Mouse (Mus musculus) midbrain, embryonic 11.5 days (tissue): ENCODE results near the gene Cfdp1. TPM values are rescaled to one million over a fixed set of nuclear protein-coding genes. Genes with fewer than 3 reads are reported as not detected.

Experiments used
- ATAC-seq: fragments of 200-750 bp; cut with Nextera tagmentation; 2 replicates; pipeline ENCODE4 v1.8.0; 2017; ENCODE audit warnings: moderate TSS enrichment, moderate library complexity; ENCODE audit not compliant: low FRiP score
- DNase-seq: peaks from one replicate; pipeline ENCODE4 v3.0.0; 2015; ENCODE audit warnings: low spot score; ENCODE audit errors: missing footprints
- H3K27ac ChIP-seq: fragments of 300-500 bp; sonication (generic); 2 replicates; pipeline ENCODE4 v1.5.1; 2014; ENCODE audit warnings: low read depth, low read length
- H3K27me3 ChIP-seq: fragments of 300-500 bp; sonication (generic); 2 replicates; pipeline ENCODE4 v1.6.1; 2014; ENCODE audit warnings: mild to moderate bottlenecking, low read length, moderate library complexity, mixed read lengths; ENCODE audit not compliant: control insufficient read depth, insufficient read depth
- H3K36me3 ChIP-seq: fragments of 300-500 bp; sonication (generic); 2 replicates; pipeline ENCODE4 v1.6.1; 2014; ENCODE audit warnings: mild to moderate bottlenecking, low read length, moderate library complexity, mixed read lengths; ENCODE audit not compliant: control insufficient read depth, insufficient read depth
- H3K4me1 ChIP-seq: fragments of 300-500 bp; sonication (generic); 2 replicates; pipeline ENCODE4 v1.6.1; 2014; ENCODE audit warnings: low read length; ENCODE audit not compliant: control insufficient read depth, insufficient read depth
- H3K4me2 ChIP-seq: fragments of 300-500 bp; sonication (generic); 2 replicates; pipeline ENCODE4 v1.6.1; 2014; ENCODE audit warnings: mild to moderate bottlenecking, moderate library complexity
- H3K4me3 ChIP-seq: fragments of 300-500 bp; sonication (generic); 2 replicates; pipeline ENCODE4 v1.5.1; 2014; ENCODE audit warnings: low read depth, low read length
- H3K9ac ChIP-seq: fragments of 300-500 bp; sonication (generic); 2 replicates; pipeline ENCODE4 v1.6.1; 2014; ENCODE audit warnings: low read length
- H3K9me3 ChIP-seq: fragments of 300-500 bp; sonication (generic); 2 replicates; pipeline ENCODE4 v1.6.1; 2016; ENCODE audit warnings: low read length; ENCODE audit not compliant: control insufficient read depth
- WGBS: fragments of 180-500 bp; shearing (Covaris S2); extraction: QIAGEN DNeasy Blood & Tissue Kit; methylation state at CpG from one replicate; pipeline ENCODE4 v1.1.7; 2014; 5-methylcytosine and 5-hydroxymethylcytosine counted together
- polyA plus RNA-seq: library from polyadenylated mRNA; unstranded; fragments of >200 nt; fragmentation: Nextera tagmentation; extraction: Ambion mirVana; gene quantifications from 2 replicates; pipeline ENCODE4 v1.2.1, GENCODE M21; 2014

The Cfdp1 gene
- polyA plus RNA-seq, 1 experiment from 2014 or later = 209 TPM

GRCm38 (mm10) chr8:111815078-111815477 lies 39.0 kb downstream of the Cfdp1 start:
- no peak overlapping the region for H3K9ac ChIP-seq
- H3K27me3 ChIP-seq = no peaks in the 10 kb centered on the region
- no peak overlapping the region for H3K4me3 ChIP-seq
- WGBS = 95% methylated on average over 4 of the region's 4 CpGs
- H3K9me3 ChIP-seq = no peaks in the 10 kb centered on the region
- DNase-seq (peak; percentile 2), ATAC-seq (no peak)
- H3K27ac ChIP-seq = no peak overlapping the region
- no peaks in the 10 kb centered on the region for H3K36me3 ChIP-seq
- H3K4me1 ChIP-seq = no peaks in the 10 kb centered on the region
- no peak overlapping the region for H3K4me2 ChIP-seq

- Histone ChIP-seq H3K9me3 (no peaks in the 10 kb centered on the region), H3K4me3 (no peak overlapping the region), H3K4me1 (no peaks in the 10 kb centered on the region), H3K36me3 (no peaks in the 10 kb centered on the region), H3K4me2 (no peak overlapping the region), H3K27ac (no peak overlapping the region), H3K27me3 (no peaks in the 10 kb centered on the region), H3K9ac (no peak overlapping the region)
- DNase-seq = peak; percentile 77
- no peak for ATAC-seq
- WGBS = 96% methylated on average over 9 of the region's 9 CpGs
These were observed 40.3 kb downstream of the Cfdp1 start for GRCm38 (mm10) chr8:111813818-111814217.

- Histone ChIP-seq H3K9me3 (no peaks in the 10 kb centered on the region), H3K4me3 (no peak overlapping the region), H3K27me3 (no peaks in the 10 kb centered on the region), H3K9ac (no peak overlapping the region), H3K27ac (no peak overlapping the region), H3K36me3 (no peaks in the 10 kb centered on the region), H3K4me2 (no peak overlapping the region), H3K4me1 (no peaks in the 10 kb centered on the region)
- 78% methylated on average over 1 of the region's 1 CpGs for WGBS
- DNase-seq (peak; percentile 64), ATAC-seq (no peak)
These were observed 41.3 kb downstream of the Cfdp1 start for GRCm38 (mm10) chr8:111812835-111813234.

- no peaks in the 10 kb centered on the region for H3K4me1 ChIP-seq
- H3K27ac ChIP-seq = no peak overlapping the region
- 76% methylated on average over 2 of the region's 2 CpGs for WGBS
- no peak overlapping the region for H3K9ac ChIP-seq
- no peaks in the 10 kb centered on the region for H3K36me3 ChIP-seq
- DNase-seq (peak; percentile 31), ATAC-seq (no peak)
- no peak overlapping the region for H3K4me3 ChIP-seq
- no peak overlapping the region for H3K4me2 ChIP-seq
- no peaks in the 10 kb centered on the region for H3K9me3 ChIP-seq
- H3K27me3 ChIP-seq = no peaks in the 10 kb centered on the region
These were observed 43.3 kb downstream of the Cfdp1 start for GRCm38 (mm10) chr8:111810656-111811336.

GRCm38 (mm10) chr8:111808891-111809622 lies 45.0 kb downstream of the Cfdp1 start:
- Histone ChIP-seq H3K36me3 (no peaks in the 10 kb centered on the region), H3K9me3 (no peaks in the 10 kb centered on the region), H3K27ac (no peak overlapping the region), H3K4me2 (no peak overlapping the region), H3K9ac (no peak overlapping the region), H3K4me1 (no peaks in the 10 kb centered on the region), H3K27me3 (no peaks in the 10 kb centered on the region), H3K4me3 (no peak overlapping the region)
- peak; percentile 59 for DNase-seq
- 94% methylated on average over 3 of the region's 3 CpGs for WGBS
- ATAC-seq = no peak

GRCm38 (mm10) chr8:111808006-111808405 lies 46.1 kb downstream of the Cfdp1 start:
- Histone ChIP-seq H3K4me1 (no peaks in the 10 kb centered on the region), H3K4me2 (no peak overlapping the region), H3K9me3 (no peaks in the 10 kb centered on the region), H3K9ac (no peak overlapping the region), H3K4me3 (no peak overlapping the region), H3K27ac (no peak overlapping the region), H3K27me3 (no peaks in the 10 kb centered on the region), H3K36me3 (no peaks in the 10 kb centered on the region)
- 89% methylated on average over 3 of the region's 3 CpGs for WGBS
- DNase-seq (peak; percentile 62), ATAC-seq (no peak)

GRCm38 (mm10) chr8:111803362-111803761 lies 50.7 kb downstream of the Cfdp1 start:
- Histone ChIP-seq H3K4me1 (no peaks in the 10 kb centered on the region), H3K27me3 (no peaks in the 10 kb centered on the region), H3K4me2 (no peak overlapping the region), H3K36me3 (no peaks in the 10 kb centered on the region), H3K27ac (no peak overlapping the region), H3K9me3 (no peaks in the 10 kb centered on the region), H3K4me3 (no peak overlapping the region), H3K9ac (no peak overlapping the region)
- WGBS = 83% methylated on average over 8 of the region's 8 CpGs
- DNase-seq (no peak), ATAC-seq (no peak)

- H3K27me3 ChIP-seq = no peaks in the 10 kb centered on the region
- no peak for ATAC-seq
- no peak overlapping the region for H3K27ac ChIP-seq
- H3K9me3 ChIP-seq = no peaks in the 10 kb centered on the region
- DNase-seq = no peak
- H3K36me3 ChIP-seq = no peaks in the 10 kb centered on the region
- WGBS = 85% methylated on average over 7 of the region's 7 CpGs
- no peak overlapping the region for H3K4me2 ChIP-seq
- no peak overlapping the region for H3K4me3 ChIP-seq
- no peak overlapping the region for H3K9ac ChIP-seq
- H3K4me1 ChIP-seq = no peaks in the 10 kb centered on the region
These were observed 51.8 kb downstream of the Cfdp1 start for GRCm38 (mm10) chr8:111802256-111802655.

GRCm38 (mm10) chr8:111801456-111801855 lies 52.6 kb downstream of the Cfdp1 start:
- no peak overlapping the region for H3K9ac ChIP-seq
- H3K4me1 ChIP-seq = no peaks in the 10 kb centered on the region
- H3K4me2 ChIP-seq = no peak overlapping the region
- no peaks in the 10 kb centered on the region for H3K9me3 ChIP-seq
- H3K27me3 ChIP-seq = no peaks in the 10 kb centered on the region
- 61% methylated on average over 6 of the region's 6 CpGs for WGBS
- H3K27ac ChIP-seq = no peak overlapping the region
- peak; percentile 72 for DNase-seq
- no peak overlapping the region for H3K4me3 ChIP-seq
- no peaks in the 10 kb centered on the region for H3K36me3 ChIP-seq
- ATAC-seq = no peak
